Mouse (Mus musculus): ENCODE data around the gene Cpne7. TPM values are rescaled to one million over a fixed set of nuclear protein-coding genes. Genes with fewer than 3 reads are reported as not detected.

Cpne7 gene
- polyA plus RNA-seq, 1 experiment from 2014 or later: 3.3 TPM

DNA sequence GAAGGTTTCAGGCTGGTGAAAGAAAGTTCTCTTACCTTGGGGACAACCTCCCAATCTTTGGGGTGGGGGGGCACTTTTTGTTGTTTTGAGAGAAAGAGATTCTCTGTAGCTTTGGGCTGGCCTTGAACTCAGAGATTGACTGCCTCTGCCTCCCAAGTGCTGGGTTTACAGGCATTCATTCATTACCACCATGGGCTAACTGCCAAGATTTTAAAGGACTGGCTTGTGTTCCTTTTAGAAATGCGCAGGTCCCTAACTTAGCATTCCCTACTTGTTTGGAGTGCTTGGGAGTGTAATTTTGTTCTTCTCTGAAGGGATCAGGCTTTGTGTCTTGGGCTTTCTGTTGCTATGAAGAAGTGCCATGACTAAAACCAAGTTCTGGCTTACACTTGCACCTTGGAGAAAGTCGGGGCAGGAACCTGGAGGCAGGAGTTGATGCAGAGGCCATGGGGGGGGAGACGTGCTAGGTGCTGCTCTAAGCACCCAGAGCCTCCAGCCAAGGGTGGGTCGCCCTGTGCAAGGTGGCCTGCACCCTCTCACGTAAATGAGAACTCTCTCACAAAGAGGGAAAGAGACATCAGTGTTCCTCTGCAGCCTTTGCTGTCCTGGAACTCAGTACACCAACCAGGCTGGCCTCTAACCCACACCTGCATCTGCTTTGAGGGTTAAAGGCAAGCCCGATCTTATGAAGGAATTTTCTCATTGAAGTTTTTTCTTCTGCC, 13.0 kb upstream of the Cpne7 start:
- no peak for ATAC-seq (replicated peaks; ENCODE audit: low FRiP score, low read depth)
- Histone ChIP-seq H3K27me3 (ENCODE audit: insufficient read depth, low read length) (no peaks in the 10 kb centered on the region), H3K27ac (peak overlapping the region; percentile 8; the same call in 1 of the 2 replicates), H3K4me1 (replicated peaks; ENCODE audit: insufficient read depth, low read length) (0 out of 2 replicates have a peak, but pooled peaks cover 4% of the 10 kb centered on the region), H3K9ac (ENCODE audit: low read depth, low read length) (peak overlapping the region; percentile 97; the same call in 1 of the 2 replicates), H3K9me3 (replicated peaks; ENCODE audit: low read length) (no peaks in the 10 kb centered on the region), H3K4me2 (ENCODE audit: low read length) (peak overlapping the region; percentile 71), H3K36me3 (ENCODE audit: insufficient read depth, low read length) (peaks cover 17% of the 10 kb centered on the region), H3K4me3 (replicated peaks; ENCODE audit: low read depth, low read length) (peak overlapping the region; percentile 85)
- no peak for DNase-seq (ENCODE audit: low spot score)
- WGBS: 82% methylated on average over 6 of the region's 6 CpGs
- no peak for TF ChIP-seq CTCF (IDR thresholded peaks at IDR 0.05; ENCODE audit: low read depth)

DNA sequence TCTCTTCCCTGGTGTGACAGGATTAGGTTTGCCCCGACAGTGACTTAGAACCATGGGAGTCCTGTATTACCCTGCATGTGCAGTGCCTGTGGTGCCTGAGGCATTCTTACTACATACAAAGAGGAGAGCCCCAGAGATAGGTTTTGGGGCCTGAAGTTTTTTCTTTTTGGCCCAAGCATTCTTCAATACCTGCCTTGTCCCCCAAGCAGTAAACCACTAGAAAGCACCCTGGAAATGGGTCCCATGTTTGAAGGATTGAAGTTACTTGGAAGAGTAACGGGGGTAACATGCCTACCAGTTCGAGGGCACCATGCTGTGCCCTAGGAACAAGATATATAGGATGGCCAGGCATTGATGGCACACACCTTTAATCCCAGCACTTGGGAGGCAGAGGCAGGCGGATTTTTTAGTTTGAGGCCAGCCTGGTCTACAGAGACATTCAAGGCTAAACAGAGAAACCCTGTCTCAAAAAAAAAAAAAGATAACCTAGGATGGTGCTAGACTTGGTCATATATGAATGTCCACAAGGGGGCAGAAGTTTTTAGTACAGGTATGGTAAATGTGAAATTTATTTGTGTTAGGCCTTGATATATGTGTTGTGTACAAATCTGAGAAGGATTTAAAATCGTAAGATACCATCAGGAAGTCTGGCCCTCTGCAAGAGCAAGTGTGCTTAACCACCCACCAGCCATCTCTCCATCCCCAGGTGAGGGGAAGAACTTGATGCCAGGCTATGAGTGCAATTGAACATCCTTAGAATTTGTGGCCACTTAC, 11.4 kb upstream of the Cpne7 start:
- TF ChIP-seq CTCF (IDR thresholded peaks at IDR 0.05; ENCODE audit: low read depth): peak; percentile 77
- DNase-seq (ENCODE audit: low spot score) (peak; percentile 82), ATAC-seq (replicated peaks; ENCODE audit: low FRiP score, low read depth) (no peak)
- 67% methylated on average over 5 of the region's 5 CpGs for WGBS
- H3K27me3 ChIP-seq (ENCODE audit: insufficient read depth, low read length): no peaks in the 10 kb centered on the region
- H3K9ac ChIP-seq (ENCODE audit: low read depth, low read length): no peak overlapping the region
- no peaks in the 10 kb centered on the region for H3K9me3 ChIP-seq (replicated peaks; ENCODE audit: low read length)
- H3K4me2 ChIP-seq (ENCODE audit: low read length): no peak overlapping the region
- no peak overlapping the region for H3K27ac ChIP-seq
- H3K4me1 ChIP-seq (replicated peaks; ENCODE audit: insufficient read depth, low read length): 0 out of 2 replicates have a peak, but pooled peaks cover 4% of the 10 kb centered on the region
- H3K4me3 ChIP-seq (replicated peaks; ENCODE audit: low read depth, low read length): no peak overlapping the region
- peaks cover 17% of the 10 kb centered on the region for H3K36me3 ChIP-seq (ENCODE audit: insufficient read depth, low read length)

DNA sequence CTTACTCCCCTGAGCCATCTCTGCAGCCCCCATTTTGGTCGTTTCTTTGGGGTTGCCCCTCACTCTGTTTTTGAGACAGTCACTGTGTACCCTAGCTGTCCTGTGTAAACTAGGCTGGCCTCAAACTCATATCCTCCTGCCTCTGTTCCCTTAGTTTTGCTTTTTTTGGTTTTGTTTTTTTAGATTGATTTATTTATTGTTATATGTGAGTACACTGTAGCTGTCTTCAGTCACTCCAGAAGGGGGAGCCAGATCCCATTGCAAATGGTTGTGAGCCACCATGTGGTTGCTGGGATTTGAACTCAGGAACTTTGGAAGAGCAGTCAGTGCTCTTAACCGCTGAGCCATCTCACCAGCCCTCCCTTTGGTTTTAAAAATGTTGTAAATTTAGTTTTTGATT, 10.6 kb upstream of the Cpne7 start:
- Histone ChIP-seq H3K4me3 (replicated peaks; ENCODE audit: low read depth, low read length) (no peak overlapping the region), H3K27me3 (ENCODE audit: insufficient read depth, low read length) (no peaks in the 10 kb centered on the region), H3K27ac (no peak overlapping the region), H3K4me2 (ENCODE audit: low read length) (no peak overlapping the region), H3K36me3 (ENCODE audit: insufficient read depth, low read length) (peaks cover 17% of the 10 kb centered on the region), H3K9ac (ENCODE audit: low read depth, low read length) (no peak overlapping the region), H3K9me3 (replicated peaks; ENCODE audit: low read length) (no peaks in the 10 kb centered on the region), H3K4me1 (replicated peaks; ENCODE audit: insufficient read depth, low read length) (0 out of 2 replicates have a peak, but pooled peaks cover 4% of the 10 kb centered on the region)
- TF ChIP-seq CTCF (IDR thresholded peaks at IDR 0.05; ENCODE audit: low read depth): peak; percentile 71
- 39% methylated on average over 2 of the region's 2 CpGs for WGBS
- ATAC-seq (replicated peaks; ENCODE audit: low FRiP score, low read depth): no peak
- DNase-seq (ENCODE audit: low spot score): no peak

DNA sequence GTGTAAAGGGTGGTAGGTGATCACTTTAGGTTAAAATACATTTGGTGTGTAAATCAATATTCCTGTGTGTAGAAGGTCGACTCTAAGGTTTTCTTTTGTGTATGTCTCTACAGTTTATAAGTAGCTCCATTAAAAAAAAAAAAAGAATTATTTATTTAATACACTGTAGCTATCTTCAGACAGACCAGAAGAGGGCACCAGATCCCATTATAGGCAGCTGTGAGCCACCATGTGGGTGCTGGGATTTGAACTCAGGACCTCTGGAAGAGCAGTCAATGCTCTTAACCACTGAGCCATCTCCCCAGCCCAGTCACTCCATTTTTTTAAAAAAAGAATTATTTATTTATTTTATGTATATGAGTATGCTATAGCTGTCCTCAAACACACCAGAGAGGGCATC, 9.2 kb upstream of the Cpne7 start:
- no peak overlapping the region for H3K27ac ChIP-seq
- H3K4me3 ChIP-seq (replicated peaks; ENCODE audit: low read depth, low read length): no peak overlapping the region
- H3K4me2 ChIP-seq (ENCODE audit: low read length): no peak overlapping the region
- no peaks in the 10 kb centered on the region for H3K27me3 ChIP-seq (ENCODE audit: insufficient read depth, low read length)
- DNase-seq (ENCODE audit: low spot score) (no peak), ATAC-seq (replicated peaks; ENCODE audit: low FRiP score, low read depth) (no peak)
- 0 out of 2 replicates have a peak, but pooled peaks cover 4% of the 10 kb centered on the region for H3K4me1 ChIP-seq (replicated peaks; ENCODE audit: insufficient read depth, low read length)
- H3K9ac ChIP-seq (ENCODE audit: low read depth, low read length): no peak overlapping the region
- H3K36me3 ChIP-seq (ENCODE audit: insufficient read depth, low read length): peaks cover 17% of the 10 kb centered on the region
- TF ChIP-seq CTCF (IDR thresholded peaks at IDR 0.05; ENCODE audit: low read depth): peak; percentile 49
- no peaks in the 10 kb centered on the region for H3K9me3 ChIP-seq (replicated peaks; ENCODE audit: low read length)
- WGBS: 79% methylated on average over 1 of the region's 1 CpGs

DNA sequence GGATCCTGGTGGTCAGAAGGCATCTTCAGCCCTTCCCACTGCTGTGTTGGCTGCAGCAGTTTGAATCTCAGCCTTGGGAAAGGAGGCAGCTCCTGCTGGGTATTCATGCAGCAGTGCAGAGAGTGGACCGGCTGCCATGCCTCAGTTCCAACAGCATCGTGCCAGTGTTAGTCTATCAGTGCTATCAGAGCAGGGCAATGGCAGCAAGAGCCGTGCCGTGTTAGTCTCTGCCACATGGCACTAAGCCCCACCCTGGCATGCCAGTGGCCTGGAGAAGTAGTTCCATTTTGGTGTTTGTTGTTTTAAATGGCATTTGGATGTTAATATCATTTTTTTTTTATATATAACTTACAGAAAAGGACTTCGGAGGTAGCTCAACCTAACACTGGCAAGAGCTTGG, 8.2 kb upstream of the Cpne7 start:
- no peak for ATAC-seq (replicated peaks; ENCODE audit: low FRiP score, low read depth)
- Histone ChIP-seq H3K4me2 (ENCODE audit: low read length) (no peak overlapping the region), H3K27ac (no peak overlapping the region), H3K9me3 (replicated peaks; ENCODE audit: low read length) (no peaks in the 10 kb centered on the region), H3K4me1 (replicated peaks; ENCODE audit: insufficient read depth, low read length) (0 out of 2 replicates have a peak, but pooled peaks cover 4% of the 10 kb centered on the region), H3K4me3 (replicated peaks; ENCODE audit: low read depth, low read length) (no peak overlapping the region), H3K27me3 (ENCODE audit: insufficient read depth, low read length) (no peaks in the 10 kb centered on the region), H3K36me3 (ENCODE audit: insufficient read depth, low read length) (peaks cover 14% of the 10 kb centered on the region), H3K9ac (ENCODE audit: low read depth, low read length) (no peak overlapping the region)
- WGBS: 84% methylated on average over 5 of the region's 5 CpGs
- DNase-seq (ENCODE audit: low spot score): no peak
- TF ChIP-seq CTCF (IDR thresholded peaks at IDR 0.05; ENCODE audit: low read depth): no peak

DNA sequence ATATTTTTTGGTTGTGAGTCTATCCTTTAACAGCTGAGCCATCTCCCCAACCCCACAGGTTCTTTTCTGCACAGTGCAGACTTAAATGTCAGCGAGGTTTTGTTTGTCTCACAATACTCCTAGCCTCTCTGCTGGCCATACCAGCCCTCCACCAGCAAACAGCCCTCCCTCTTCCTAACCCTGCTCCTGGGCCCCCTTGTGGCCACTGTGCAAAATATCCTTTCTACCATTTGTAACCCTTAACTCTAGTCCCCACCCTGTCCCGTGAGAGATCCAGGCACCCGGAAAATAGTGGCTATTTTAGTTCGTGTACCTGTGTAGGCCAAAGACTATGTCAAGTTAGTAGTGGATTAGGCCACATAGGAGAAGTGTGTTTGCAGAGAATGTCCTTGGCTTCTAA, 6.5 kb upstream of the Cpne7 start:
- Histone ChIP-seq H3K4me3 (replicated peaks; ENCODE audit: low read depth, low read length) (no peak overlapping the region), H3K4me2 (ENCODE audit: low read length) (no peak overlapping the region), H3K27me3 (ENCODE audit: insufficient read depth, low read length) (no peaks in the 10 kb centered on the region), H3K4me1 (replicated peaks; ENCODE audit: insufficient read depth, low read length) (no peaks in the 10 kb centered on the region), H3K9me3 (replicated peaks; ENCODE audit: low read length) (no peaks in the 10 kb centered on the region), H3K27ac (no peak overlapping the region), H3K36me3 (ENCODE audit: insufficient read depth, low read length) (no peaks in the 10 kb centered on the region), H3K9ac (ENCODE audit: low read depth, low read length) (no peak overlapping the region)
- DNase-seq (ENCODE audit: low spot score) (peak; percentile 89), ATAC-seq (replicated peaks; ENCODE audit: low FRiP score, low read depth) (peak; percentile 59)
- peak; percentile 86 for TF ChIP-seq CTCF (IDR thresholded peaks at IDR 0.05; ENCODE audit: low read depth)
- WGBS: 9% methylated on average over 4 of the region's 4 CpGs
